Mouse (Mus musculus) large intestine, adult 2 months (tissue): ENCODE measurements around the gene Etfb. TPM values are rescaled to one million over a fixed set of nuclear protein-coding genes. Genes with fewer than 3 reads are reported as not detected.

Experiments
- DNase-seq: peaks from one replicate; pipeline ENCODE4 v3.0.0-alpha.2; 2012; ENCODE audit warnings: low read depth, low spot score
- WGBS: fragments of 180-500 bp; shearing (Covaris S2); methylation state at CpG from one replicate; pipeline ENCODE4 v1.1.7; 2018; 5-methylcytosine and 5-hydroxymethylcytosine counted together
- polyA plus RNA-seq: library from polyadenylated mRNA; depleted of rRNA; stranded (reverse); fragments of >200 nt; gene quantifications from 2 replicates; pipeline ENCODE4 v1.2.3, GENCODE M21; 2012

Etfb gene
- polyA plus RNA-seq, 1 experiment = 95.4 TPM

DNA sequence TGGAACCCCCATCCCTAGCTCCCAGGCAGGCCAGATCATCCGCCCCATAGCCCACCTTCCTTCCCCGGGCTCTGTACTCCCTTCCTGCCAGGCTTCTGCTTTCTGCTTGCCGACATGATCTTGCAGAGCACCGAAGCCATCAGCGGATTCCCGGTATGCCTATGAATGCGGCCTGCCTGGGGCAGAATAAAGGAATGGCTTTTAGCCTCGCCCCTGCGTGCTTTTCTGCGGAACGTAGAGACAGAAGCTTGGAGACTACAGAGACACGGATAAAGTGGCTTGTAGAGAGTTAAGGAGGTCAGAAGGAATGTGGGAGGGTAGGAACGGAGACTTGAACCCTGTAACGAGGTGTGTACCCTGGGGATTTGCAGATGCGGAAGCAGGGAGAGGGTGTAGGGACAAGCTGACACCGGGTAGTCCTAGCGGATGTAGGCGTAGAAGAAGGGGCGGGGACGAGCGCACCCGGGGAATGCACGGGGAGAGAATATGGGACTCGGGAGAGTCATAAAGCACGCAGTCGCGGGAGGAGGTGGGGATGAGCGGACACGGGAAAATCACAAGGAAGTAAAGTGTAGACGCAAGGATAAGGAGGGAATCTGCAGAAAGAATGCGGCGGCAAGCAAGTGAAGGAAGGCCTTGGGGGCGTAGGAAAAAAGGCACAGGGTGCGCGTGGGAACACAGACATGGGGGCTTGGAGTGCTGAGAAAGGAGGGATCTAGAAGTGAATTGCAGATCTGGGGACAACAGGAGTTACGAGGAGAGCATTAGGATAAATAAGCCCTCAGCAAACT lies 562 bp upstream of the Etfb start:
- peak; percentile 67 for DNase-seq
- WGBS = under 1% methylated on average over 36 of the region's 36 CpGs

DNA sequence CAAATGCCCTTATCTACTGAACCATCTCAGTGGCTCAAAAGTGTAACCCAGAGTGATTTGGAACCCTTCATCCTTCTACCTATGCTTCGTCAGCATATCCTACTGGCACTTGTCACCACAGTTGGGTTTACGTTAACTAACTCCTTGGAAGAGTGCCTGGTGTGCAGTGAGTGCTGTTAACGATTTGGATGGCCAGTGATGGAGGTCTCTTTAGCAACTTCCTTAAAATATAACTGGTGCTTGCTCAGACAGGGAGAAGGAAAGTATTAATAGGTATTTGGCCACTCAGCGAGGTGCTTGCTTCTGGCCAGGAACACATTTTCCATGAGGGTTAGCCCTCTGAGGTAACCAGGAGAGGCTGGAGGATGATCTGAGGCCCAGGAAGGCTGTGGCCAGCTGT lies 3.9 kb downstream of the Etfb start:
- DNase-seq = no peak
- 23% methylated on average over 4 of the region's 4 CpGs for WGBS

DNA sequence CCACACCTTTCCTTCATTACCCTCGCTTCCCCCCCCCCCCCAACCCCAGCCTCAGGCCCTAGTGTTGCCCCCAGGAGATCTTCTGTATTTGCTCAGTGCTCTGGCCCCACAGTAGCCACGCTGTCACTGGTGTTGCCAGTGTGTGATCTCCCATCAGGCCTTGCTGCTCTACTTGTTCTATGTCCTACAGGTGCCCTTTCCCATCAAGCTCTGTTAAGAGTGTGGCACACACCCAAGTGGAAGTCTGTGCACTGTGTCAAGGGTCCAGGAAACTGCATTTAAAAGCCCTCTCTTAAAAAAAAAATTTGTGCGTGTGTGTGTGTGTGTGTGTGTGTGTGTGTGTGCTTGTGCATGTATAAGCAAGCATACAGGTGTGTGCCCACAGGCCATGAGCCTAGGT lies 4.4 kb downstream of the Etfb start:
- 49% methylated on average over 2 of the region's 3 CpGs for WGBS

DNA sequence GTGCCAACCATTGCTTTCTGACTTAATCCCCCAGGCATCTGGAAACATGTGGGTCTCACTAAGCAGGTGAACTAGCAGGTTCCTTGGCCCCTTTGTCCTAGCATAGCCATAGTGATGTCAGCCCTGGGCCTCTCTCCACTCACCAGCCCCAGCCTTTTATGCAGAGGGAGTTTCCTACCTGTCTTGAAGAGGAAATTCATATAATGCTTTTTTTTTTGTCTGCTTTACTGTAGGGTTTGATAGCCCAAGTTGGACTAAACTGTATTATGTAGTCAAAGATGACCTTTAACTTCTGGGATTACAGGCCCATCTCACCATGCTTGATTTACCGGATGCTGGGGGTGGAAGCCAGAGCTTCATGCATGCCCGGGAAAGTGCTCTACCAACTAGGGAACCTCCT lies 5.9 kb downstream of the Etfb start:
- no peak for DNase-seq
- WGBS = 95% methylated on average over 2 of the region's 2 CpGs

More for the DNA sequence above, 4.4 kb downstream of the Etfb start:
- DNase-seq = no peak

DNA sequence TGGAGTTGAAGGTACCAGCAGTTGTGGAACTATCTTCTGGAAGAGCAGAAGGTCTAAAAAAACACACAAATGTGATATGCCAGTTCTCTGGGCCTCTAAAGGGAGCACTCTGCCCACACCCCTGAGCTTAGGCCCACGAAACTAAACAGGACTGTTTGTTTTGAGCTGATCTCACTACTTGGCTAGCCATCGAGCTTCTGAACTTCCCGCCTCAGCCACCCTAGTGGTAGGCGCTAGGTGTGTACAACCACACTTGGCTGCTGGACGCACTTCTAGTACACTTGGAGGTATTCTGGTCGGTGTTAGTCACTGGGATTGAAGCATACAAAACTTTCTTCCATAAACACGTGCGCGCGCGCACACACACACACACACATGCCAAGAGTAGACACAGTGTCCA lies 7.8 kb downstream of the Etfb start:
- WGBS = 77% methylated on average over 11 of the region's 11 CpGs
- no peak for DNase-seq

DNA sequence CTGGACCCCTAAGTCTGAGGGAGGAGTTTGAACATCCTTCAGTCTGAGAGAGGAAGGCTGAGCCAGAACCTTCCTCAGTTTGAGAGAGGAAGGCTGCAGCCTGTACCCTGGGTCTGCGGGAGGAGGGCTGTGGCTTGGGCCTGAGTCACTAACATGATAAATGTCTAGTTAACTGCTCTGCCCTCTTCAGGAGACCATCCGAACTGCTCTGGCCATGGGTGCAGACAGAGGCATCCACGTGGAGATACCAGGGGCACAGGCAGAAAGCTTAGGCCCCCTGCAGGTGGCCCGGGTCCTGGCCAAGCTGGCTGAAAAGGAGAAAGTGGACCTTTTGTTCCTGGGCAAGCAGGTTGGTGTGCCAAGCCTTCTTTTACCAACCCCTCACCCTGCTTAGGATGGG lies 8.7 kb downstream of the Etfb start:
- DNase-seq = no peak
- WGBS = 47% methylated on average over 4 of the region's 4 CpGs

DNA sequence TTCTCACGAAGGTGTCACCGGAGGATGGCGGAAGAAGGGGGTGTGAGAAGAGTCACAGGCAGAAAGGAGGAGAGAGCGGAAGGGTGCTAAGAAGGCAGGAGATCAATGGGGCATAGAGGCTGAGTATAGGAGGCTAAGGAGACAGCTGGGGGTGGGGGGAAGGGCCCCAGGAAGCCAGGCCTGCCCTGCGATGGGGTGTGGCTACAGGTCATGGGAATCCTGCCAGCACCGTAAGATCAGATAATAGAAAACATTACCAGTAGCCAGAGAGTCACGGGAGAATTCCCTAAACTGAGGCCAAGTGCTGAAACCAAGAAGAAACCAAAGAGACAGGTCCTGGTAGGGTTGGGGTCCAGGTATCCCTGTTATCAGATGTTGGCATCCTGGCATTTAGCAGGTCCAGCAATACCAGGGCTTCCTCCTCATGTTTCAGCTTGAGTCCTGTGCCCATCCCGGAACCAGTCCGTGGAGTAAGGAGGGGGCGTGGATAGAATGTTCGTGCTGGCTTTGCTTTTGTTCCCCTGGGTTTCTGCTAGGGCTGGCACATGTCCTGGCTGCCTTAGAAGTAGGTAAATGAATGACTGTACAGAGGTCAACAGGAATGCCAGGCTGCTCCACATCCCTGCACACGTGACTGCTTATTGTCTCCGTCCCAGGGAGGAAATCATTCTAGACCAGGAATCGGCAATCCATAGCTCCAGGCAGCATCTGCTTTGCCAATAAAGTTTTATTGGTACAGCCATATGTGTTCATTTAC lies 9.9 kb downstream of the Etfb start:
- peak; percentile 62 for DNase-seq
- 34% methylated on average over 14 of the region's 14 CpGs for WGBS

DNA sequence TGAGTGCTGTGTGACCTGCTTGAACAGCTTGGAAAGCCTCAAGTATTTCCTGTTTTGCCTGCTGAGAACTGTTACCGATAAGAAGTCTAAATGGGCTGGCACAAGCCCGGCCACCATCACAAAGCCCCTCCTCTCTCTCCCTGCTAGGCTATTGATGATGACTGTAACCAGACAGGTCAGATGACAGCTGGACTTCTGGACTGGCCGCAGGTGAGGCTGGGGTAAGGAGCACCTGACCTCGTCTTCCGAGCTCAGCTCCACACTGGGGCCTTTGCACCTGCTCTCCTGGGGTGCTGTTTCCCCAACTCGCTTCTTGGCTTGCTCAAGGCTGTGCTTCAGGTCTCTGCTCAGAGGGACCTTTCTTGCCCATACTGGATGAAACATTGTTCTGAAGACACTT lies 10.5 kb downstream of the Etfb start:
- DNase-seq = no peak
- 57% methylated on average over 6 of the region's 6 CpGs for WGBS

DNA sequence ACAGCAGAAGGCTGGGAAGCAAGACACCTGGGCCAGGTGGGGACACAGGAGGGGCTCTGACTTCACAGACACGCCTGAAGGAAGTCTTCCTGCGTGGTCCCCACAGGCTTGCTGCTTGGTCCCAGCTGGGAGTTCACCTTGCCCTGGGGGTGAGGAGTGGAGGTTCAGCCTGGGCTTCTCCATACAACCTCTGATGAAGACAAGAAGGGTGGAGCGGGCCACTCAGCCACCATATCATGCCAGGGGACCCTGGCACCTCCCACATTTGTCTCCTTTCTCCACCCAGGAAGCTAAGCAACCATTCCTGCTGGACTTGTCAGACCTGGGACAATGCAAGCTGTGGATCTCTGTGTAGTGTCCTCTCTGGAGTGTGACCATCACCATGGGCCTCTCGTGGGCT lies 19.0 kb downstream of the Etfb start, which contains the start of gene Vsig10l:
Vsig10l (plus strand) TSS at position 301 of the 400 bp plus-strand sequence.
- 44% methylated on average over 4 of the region's 4 CpGs for WGBS
- no peak for DNase-seq

DNA sequence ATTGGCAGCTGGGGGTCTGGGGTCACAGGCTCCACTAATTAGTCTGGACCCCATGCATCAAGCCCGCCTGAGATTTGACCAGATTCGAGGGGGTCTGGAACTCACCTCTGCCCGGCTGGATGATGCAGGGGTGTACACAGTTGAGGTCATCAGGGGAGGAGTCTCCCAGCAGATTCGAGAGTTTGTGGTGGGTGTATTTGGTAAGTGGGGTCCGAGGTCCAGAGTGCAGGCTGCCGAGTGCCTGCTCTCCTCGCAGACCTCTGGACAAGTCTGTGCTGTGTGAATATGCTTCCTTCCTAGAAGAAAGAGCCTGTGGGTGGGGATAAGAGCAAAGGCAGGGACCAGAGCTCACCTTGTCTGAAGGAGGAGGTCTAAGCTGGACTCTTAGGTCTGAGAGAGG lies 20.1 kb downstream of the Etfb start:
- no peak for DNase-seq
- 81% methylated on average over 7 of the region's 7 CpGs for WGBS

DNA sequence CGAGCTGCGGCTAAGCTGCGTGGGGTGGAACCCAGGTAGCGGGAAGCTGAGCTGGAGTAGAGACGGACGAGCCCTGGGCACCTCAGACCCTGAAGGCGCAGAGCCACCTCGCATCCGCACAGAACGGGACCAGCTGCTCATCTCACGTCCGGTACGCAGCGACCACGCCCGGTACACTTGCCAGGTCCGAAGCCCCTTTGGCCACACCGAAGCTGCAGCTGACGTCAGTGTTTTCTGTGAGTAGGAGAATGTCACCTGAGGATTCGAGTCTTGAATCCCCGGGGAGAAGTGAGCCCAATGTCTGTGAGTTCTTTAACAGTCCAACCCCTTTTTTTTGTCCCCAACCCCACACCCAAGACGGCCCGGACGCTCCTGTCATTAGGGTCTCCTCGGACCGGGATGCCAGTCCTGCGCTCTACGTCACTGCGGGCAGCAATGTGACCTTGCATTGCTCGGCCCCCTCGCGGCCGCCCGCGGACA lies 21.0 kb downstream of the Etfb start:
- 8% methylated on average over 35 of the region's 35 CpGs for WGBS
- DNase-seq = no peak

DNA sequence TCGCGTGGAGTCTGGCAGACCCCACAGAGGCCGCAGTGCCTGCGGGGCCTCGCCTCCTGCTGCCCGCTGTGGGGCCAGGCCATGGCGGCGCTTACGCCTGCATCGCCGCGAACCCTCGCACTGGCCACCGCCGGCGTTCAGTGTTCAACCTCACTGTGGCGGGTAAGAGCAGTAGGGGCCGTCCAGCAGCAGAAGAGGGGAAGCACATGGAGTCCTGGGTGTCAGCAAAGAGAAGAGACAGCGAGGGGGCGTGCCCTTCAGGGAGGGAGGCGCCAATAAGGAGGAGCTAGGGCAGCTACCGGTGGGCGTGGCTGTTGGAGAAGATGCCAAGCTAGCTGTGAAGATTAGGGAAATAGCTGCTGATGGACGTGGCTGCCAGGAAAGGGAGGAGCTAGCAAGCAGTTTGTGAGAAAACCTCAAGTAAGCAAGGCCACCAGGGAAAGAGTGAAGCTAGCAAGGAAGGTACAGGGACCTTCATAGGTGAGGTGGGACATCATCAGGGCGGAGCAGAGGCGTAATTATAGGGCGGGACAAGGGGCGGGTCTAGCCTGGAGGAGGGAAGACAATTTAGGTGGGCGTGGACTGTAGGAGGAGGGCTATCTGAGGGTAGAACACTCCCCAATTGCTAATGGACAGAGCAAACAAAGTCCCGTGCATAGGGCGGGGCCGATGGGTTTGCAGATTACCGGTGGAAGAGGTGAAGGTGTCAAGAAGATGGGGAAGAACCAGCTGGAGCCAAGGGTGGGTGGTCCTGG lies 21.6 kb downstream of the Etfb start:
- peak; percentile 71 for DNase-seq
- under 1% methylated on average over 33 of the region's 33 CpGs for WGBS

DNA sequence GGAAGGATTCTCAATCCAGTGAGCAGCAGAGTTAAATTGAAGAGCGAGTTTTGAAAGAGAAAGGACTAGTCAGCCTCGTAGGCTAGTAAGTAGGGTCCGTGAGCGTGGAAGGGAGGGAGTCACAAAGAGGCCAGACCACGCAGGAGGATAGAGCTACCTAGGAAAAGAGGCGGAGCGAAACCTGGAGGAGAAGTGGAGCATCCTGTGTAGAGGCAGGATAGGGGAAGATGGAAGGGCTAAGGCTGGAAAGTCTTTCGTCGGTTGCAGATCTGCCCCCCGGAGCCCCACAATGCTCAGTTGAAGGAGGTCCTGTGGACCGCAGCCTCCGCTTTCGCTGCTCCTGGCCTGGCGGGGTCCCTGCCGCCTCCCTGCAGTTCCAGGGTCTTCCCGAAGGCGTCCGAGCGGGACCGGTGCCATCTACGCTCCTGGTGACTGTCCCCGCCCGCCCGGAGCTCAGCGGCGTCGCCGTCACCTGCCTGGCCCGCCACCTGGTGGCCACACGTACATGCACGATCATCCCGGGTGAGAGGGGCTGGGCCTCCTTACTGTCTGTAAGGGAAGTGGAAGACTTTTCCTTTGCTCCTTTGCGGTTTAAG lies 22.3 kb downstream of the Etfb start:
- WGBS = under 1% methylated on average over 33 of the region's 33 CpGs
- DNase-seq = peak; percentile 45

DNA sequence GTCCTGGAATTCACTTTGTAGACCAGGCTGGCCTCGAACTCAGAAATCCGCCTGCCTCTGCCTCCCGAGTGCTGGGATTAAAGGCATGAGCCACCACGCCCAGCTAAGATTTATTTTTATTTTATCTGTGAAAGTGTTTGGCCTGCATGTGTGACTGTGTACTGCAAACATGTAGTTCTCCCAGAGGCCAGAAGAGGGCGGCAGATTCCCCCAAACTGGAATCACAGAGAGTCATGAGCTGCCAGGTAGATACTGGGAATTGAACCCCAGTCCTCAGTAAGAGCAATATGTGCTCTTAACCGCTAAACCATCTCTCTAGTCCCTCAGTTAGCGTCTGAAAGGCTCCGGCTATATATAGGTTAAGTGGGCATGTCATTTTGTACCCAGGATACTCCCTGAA lies 26.5 kb downstream of the Etfb start:
- no peak for DNase-seq
- 54% methylated on average over 8 of the region's 8 CpGs for WGBS

DNA sequence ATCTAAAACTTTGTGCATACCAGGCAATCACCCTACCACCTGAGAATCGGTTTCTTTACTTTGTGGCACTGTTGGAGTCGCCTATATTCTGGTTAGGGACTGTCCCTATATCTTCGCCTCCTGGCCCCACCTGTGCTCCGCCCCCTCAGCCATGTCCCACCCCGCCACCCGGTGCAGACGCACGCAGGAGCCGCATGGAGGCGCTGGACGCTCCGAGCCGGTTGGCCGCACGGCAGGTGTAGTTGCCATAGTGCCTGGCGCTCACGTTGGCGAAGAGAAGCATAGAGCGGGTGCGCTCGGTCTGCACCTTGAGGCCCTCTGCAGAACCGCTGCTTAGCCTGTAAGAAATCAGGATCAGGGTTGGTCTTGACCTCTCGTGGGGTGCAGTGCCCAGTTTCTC lies 31.8 kb downstream of the Etfb start:
- 8% methylated on average over 23 of the region's 23 CpGs for WGBS
- no peak for DNase-seq

DNA sequence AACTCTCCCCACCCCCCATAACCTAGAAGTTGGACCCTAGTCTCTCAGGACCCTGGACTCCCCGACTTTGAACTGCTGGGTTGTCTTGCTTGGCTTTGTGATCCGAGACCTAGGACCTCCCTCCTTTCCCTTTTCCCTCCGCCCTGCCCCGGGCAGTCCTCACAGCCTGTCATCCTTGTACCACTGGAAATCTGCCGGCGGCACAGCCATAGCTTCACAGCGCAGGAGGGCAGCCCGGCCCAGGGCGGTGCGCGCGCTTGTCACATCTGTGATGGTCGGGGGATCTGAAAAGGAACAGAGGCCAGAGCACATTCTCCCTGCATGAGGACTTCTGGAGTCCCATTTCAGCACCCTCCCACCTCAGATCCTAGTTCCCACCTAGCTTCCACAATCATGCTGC lies 32.5 kb downstream of the Etfb start:
- DNase-seq = no peak

DNA sequence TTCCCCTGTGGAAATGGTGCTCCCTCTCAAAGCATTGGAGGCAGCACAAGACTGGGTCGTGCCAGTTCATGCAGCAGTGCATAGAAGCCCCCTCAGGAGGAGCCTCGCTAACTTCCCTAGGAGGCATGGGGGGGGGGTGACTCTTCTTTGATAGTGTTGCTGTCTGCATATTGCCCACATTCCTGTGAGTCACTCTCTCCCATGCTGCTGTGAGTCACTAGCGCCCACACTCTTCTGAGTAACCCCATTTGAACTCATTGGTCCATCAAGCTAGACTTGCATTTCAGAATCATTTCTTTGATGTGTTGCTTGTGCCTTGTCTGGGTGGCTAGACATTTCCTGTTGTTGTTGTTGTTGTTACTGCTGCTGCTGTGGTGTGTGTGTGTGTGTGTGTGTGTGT lies 37.3 kb downstream of the Etfb start:
- 62% methylated on average over 3 of the region's 3 CpGs for WGBS

More for the DNA sequence above, 32.5 kb downstream of the Etfb start:
- WGBS = 7% methylated on average over 13 of the region's 13 CpGs

DNA sequence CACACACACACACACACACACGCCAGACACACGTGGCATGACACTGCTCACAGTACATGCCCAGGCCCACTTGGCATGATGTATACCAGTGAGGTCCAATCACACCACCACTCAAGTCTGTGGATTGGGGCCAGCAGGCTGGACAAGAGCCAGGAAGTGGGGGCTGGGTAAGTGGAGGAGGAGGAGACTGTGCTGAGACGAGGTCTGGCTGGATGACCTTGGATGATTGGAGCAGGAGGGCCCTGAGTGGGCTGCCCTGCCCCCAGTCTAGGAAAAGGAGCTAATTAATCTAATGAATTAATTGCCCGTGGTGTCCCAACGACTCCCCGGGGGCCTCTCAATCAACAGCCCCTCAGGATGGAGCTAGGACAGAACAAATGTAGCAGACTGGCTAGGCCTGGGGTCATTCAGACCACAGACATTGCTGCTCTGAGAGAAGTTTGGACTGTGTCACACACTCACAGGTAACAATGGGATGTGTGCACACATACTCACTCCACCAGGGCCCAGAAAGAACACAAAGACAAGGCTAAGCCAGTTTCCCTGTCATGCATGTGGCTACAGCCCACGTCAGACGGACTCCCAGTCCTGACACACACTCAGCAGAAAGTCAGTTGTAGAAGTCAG lies 38.3 kb downstream of the Etfb start:
- WGBS = 65% methylated on average over 8 of the region's 8 CpGs
- no peak for DNase-seq

More for the DNA sequence above, 37.3 kb downstream of the Etfb start:
- no peak for DNase-seq

DNA sequence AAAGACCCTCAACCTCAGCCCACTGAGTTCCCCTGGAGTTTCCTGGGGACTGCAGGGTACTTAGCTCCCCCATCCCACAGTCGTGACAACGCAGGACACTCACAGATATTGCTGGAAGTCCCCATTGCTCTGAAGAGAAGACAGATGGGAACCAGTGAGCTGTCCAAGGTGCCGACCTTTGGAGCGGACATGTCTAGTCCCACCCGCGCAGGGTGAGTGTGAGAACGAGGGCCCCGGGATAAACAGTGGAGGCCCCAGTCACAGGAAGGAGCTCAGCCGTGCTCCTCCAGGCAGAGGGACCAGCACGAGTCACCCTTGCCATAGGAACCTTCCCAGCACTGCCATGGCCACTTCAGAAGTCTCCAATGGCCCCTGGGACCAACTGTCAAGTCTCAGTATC lies 39.4 kb downstream of the Etfb start:
- WGBS = 10% methylated on average over 10 of the region's 10 CpGs
- DNase-seq = no peak
